Mouse (Mus musculus) C2C12 (cell line): ENCODE data around the gene Kcnj11. TPM values are rescaled to one million over a fixed set of nuclear protein-coding genes. Genes with fewer than 3 reads are reported as not detected.

Source experiments
- H3K27me3 ChIP-seq: one replicate; pipeline ENCODE4 v1.6.1; 2011; ENCODE audit not compliant: control insufficient read depth, insufficient read depth, insufficient read length
- H3K36me3 ChIP-seq: one replicate; pipeline ENCODE4 v1.6.1; 2011; ENCODE audit not compliant: control insufficient read depth, insufficient read depth
- H3K4me3 ChIP-seq: one replicate; pipeline ENCODE4 v1.5.1; 2011; ENCODE audit warnings: mild to moderate bottlenecking, control low read depth; ENCODE audit not compliant: poor library complexity, insufficient read depth, severe bottlenecking
- H3K79me2 ChIP-seq: one replicate; pipeline ENCODE4 v1.6.1; 2011; ENCODE audit not compliant: control insufficient read depth, insufficient read depth
- H3K79me3 ChIP-seq: one replicate; pipeline ENCODE4 v1.6.1; 2011; ENCODE audit warnings: low read depth, control low read depth
- H3ac ChIP-seq: one replicate; pipeline ENCODE3; 2011; ENCODE audit warnings: low read depth; ENCODE audit not compliant: control insufficient read depth, insufficient read length
- CEBPB ChIP-seq: IDR thresholded peaks from one replicate; pipeline ENCODE4 v1.6.1; 2011; ENCODE audit warnings: low read depth, mild to moderate bottlenecking, control low read depth, moderate library complexity
- CTCF ChIP-seq: IDR thresholded peaks from one replicate; pipeline ENCODE4 v1.5.1; 2011; ENCODE audit not compliant: control insufficient read depth, insufficient read depth, insufficient read length
- FOSL1 ChIP-seq: IDR thresholded peaks from one replicate; pipeline ENCODE4 v1.8.0; 2011; ENCODE audit warnings: mild to moderate bottlenecking, low read length; ENCODE audit not compliant: poor library complexity, insufficient read depth, severe bottlenecking
- MAX ChIP-seq: IDR thresholded peaks from one replicate; pipeline ENCODE4 v1.6.1; 2011; ENCODE audit warnings: mild to moderate bottlenecking, control low read depth
- MYOD1 ChIP-seq: IDR thresholded peaks from one replicate; pipeline ENCODE4 v1.6.1; 2011; ENCODE audit warnings: low read depth; ENCODE audit not compliant: control insufficient read depth, insufficient read length
- MYOG ChIP-seq: IDR thresholded peaks from one replicate; pipeline ENCODE4 v1.6.1; 2011; ENCODE audit not compliant: control insufficient read depth, insufficient read length; ENCODE audit errors: extremely low read depth
- USF1 ChIP-seq: IDR thresholded peaks from one replicate; pipeline ENCODE4 v1.6.1; 2011; ENCODE audit warnings: low read depth, mild to moderate bottlenecking, control low read depth, moderate library complexity
- polyA plus RNA-seq: library from polyadenylated mRNA; unstranded; fragments of >200 nt; fragmentation: generic; extraction: Trizol; gene quantifications from one replicate; pipeline ENCODE4 v1.2.1, GENCODE M21; 2012; ENCODE audit warnings: missing spikeins

Gene Kcnj11
- polyA plus RNA-seq, 1 experiment: not detected

- Histone ChIP-seq H3ac (no peak overlapping the region), H3K79me3 (no peaks in the 10 kb centered on the region), H3K27me3 (no peaks in the 10 kb centered on the region), H3K79me2 (no peaks in the 10 kb centered on the region), H3K4me3 (no peak overlapping the region), H3K36me3 (peaks cover 5% of the 10 kb centered on the region)
- TF ChIP-seq FOSL1 (no peak), USF1 (no peak), CEBPB (no peak), CTCF (no peak), MYOG (no peak), MYOD1 (no peak), MAX (no peak)
Measured at GRCm38 (mm10) chr7:46044106-46044505, 56.5 kb downstream of the Kcnj11 start.

Other genes with a start within 250 kb of the Kcnj11 start
- 122 TPM for gene Kdelr1, start 228.0 kb downstream of the Kcnj11 start, polyA plus RNA-seq
- 1.1 TPM for gene Grin2d, start 222.4 kb downstream of the Kcnj11 start, polyA plus RNA-seq
- gene Syngr4, start 204.1 kb downstream of the Kcnj11 start, polyA plus RNA-seq: 0.15 TPM
- gene Tmem143, start 203.8 kb downstream of the Kcnj11 start, polyA plus RNA-seq: 21.9 TPM
- 705 TPM for gene Emp3, start 179.4 kb downstream of the Kcnj11 start, polyA plus RNA-seq
- gene Ccdc114, start 176.7 kb downstream of the Kcnj11 start, polyA plus RNA-seq: 2.6 TPM
- gene Abcc6, start 70.5 kb downstream of the Kcnj11 start, polyA plus RNA-seq: not detected
- gene Nomo1, start 67.1 kb downstream of the Kcnj11 start, polyA plus RNA-seq: 67.6 TPM
- not detected for gene Abcc8, start 79.3 kb upstream of the Kcnj11 start, polyA plus RNA-seq
- gene Ush1c, start 137.7 kb upstream of the Kcnj11 start, polyA plus RNA-seq: not detected
- gene Otog, start 140.2 kb upstream of the Kcnj11 start, polyA plus RNA-seq: 0.04 TPM